Mouse (Mus musculus): ENCODE results near the gene Gtpbp6.
A peak's percentile ranks its signal among the peaks of the same experiment; 100 is the strongest.

The Gtpbp6 gene

GRCm38 (mm10) chr5:110104616-110105380 lies 3.2 kb downstream of the Gtpbp6 start:
- DNase-seq (ENCODE audit: low read depth, low spot score): peak; percentile 6

GRCm38 (mm10) chr5:110103901-110104615 lies 3.9 kb downstream of the Gtpbp6 start:
- Histone ChIP-seq H3K36me3 (ENCODE audit: control insufficient read depth, insufficient read depth, low read length, poor library complexity, severe bottlenecking) (peaks cover 7% of the 10 kb centered on the region), H3K27me3 (ENCODE audit: control insufficient read depth, insufficient read depth, low read length, poor library complexity, severe bottlenecking) (no peaks in the 10 kb centered on the region)
- DNase-seq (ENCODE audit: low read depth, low spot score): peak; percentile 5

More at GRCm38 (mm10) chr5:110104616-110105380, 3.2 kb downstream of the Gtpbp6 start:
- Histone ChIP-seq H3K36me3 (ENCODE audit: control insufficient read depth, insufficient read depth, low read length, poor library complexity, severe bottlenecking) (peaks cover 7% of the 10 kb centered on the region), H3K27me3 (ENCODE audit: control insufficient read depth, insufficient read depth, low read length, poor library complexity, severe bottlenecking) (no peaks in the 10 kb centered on the region)

- peak; percentile 8 for DNase-seq (ENCODE audit: low read depth, low spot score)
- Histone ChIP-seq H3K36me3 (ENCODE audit: control insufficient read depth, insufficient read depth, low read length, poor library complexity, severe bottlenecking) (peaks cover 7% of the 10 kb centered on the region), H3K27me3 (ENCODE audit: control insufficient read depth, insufficient read depth, low read length, poor library complexity, severe bottlenecking) (no peaks in the 10 kb centered on the region)
Measured at GRCm38 (mm10) chr5:110102853-110103625, 5.0 kb downstream of the Gtpbp6 start.

GRCm38 (mm10) chr5:110102429-110102828 lies 5.6 kb downstream of the Gtpbp6 start:
- H3K27me3 ChIP-seq (ENCODE audit: control insufficient read depth, insufficient read depth, low read length, poor library complexity, severe bottlenecking): no peaks in the 10 kb centered on the region
- peaks cover 7% of the 10 kb centered on the region for H3K36me3 ChIP-seq (ENCODE audit: control insufficient read depth, insufficient read depth, low read length, poor library complexity, severe bottlenecking)
- DNase-seq (ENCODE audit: low read depth, low spot score): no peak

- H3K27me3 ChIP-seq (ENCODE audit: control insufficient read depth, insufficient read depth, low read length, poor library complexity, severe bottlenecking): no peaks in the 10 kb centered on the region
- H3K36me3 ChIP-seq (ENCODE audit: control insufficient read depth, insufficient read depth, low read length, poor library complexity, severe bottlenecking): peaks cover 7% of the 10 kb centered on the region
- peak; percentile 81 for DNase-seq (ENCODE audit: low read depth, low spot score)
Measured at GRCm38 (mm10) chr5:110101716-110102347, 6.2 kb downstream of the Gtpbp6 start.

GRCm38 (mm10) chr5:110100921-110101631 lies 6.9 kb downstream of the Gtpbp6 start:
- no peaks in the 10 kb centered on the region for H3K27me3 ChIP-seq (ENCODE audit: control insufficient read depth, insufficient read depth, low read length, poor library complexity, severe bottlenecking)
- peaks cover 7% of the 10 kb centered on the region for H3K36me3 ChIP-seq (ENCODE audit: control insufficient read depth, insufficient read depth, low read length, poor library complexity, severe bottlenecking)
- peak; percentile 79 for DNase-seq (ENCODE audit: low read depth, low spot score)

GRCm38 (mm10) chr5:110099656-110100580 lies 8.1 kb downstream of the Gtpbp6 start, which contains the start of gene Plcxd1:
Gene Plcxd1 (plus strand): TSS chr5:110099969.
- H3K36me3 ChIP-seq (ENCODE audit: control insufficient read depth, insufficient read depth, low read length, poor library complexity, severe bottlenecking): peaks cover 5% of the 10 kb centered on the region; the same call in 1 of the 2 replicates
- peak; percentile 31 for DNase-seq (ENCODE audit: low read depth, low spot score)
- H3K27me3 ChIP-seq (ENCODE audit: control insufficient read depth, insufficient read depth, low read length, poor library complexity, severe bottlenecking): no peaks in the 10 kb centered on the region

- Histone ChIP-seq H3K27me3 (ENCODE audit: control insufficient read depth, insufficient read depth, low read length, poor library complexity, severe bottlenecking) (no peaks in the 10 kb centered on the region), H3K36me3 (ENCODE audit: control insufficient read depth, insufficient read depth, low read length, poor library complexity, severe bottlenecking) (no peaks in the 10 kb centered on the region; the same call in 1 of the 2 replicates)
- DNase-seq (ENCODE audit: low read depth, low spot score): no peak
Measured at GRCm38 (mm10) chr5:110098991-110099477, 9.0 kb downstream of the Gtpbp6 start.

- DNase-seq (ENCODE audit: low read depth, low spot score): no peak
- H3K27me3 ChIP-seq (ENCODE audit: control insufficient read depth, insufficient read depth, low read length, poor library complexity, severe bottlenecking): no peaks in the 10 kb centered on the region
Measured at GRCm38 (mm10) chr5:110094847-110095213, 13.2 kb downstream of the Gtpbp6 start.

GRCm38 (mm10) chr5:110094030-110094846 lies 13.8 kb downstream of the Gtpbp6 start, which contains the start of gene Gm35315:
Gene Gm35315 (minus strand): TSS chr5:110094420.
- peak; percentile 92 for DNase-seq (ENCODE audit: low read depth, low spot score)
- Histone ChIP-seq H3K27me3 (ENCODE audit: control insufficient read depth, insufficient read depth, low read length, poor library complexity, severe bottlenecking) (no peaks in the 10 kb centered on the region), H3K36me3 (ENCODE audit: control insufficient read depth, insufficient read depth, low read length, poor library complexity, severe bottlenecking) (no peaks in the 10 kb centered on the region)

More at GRCm38 (mm10) chr5:110094847-110095213, 13.2 kb downstream of the Gtpbp6 start:
- no peaks in the 10 kb centered on the region for H3K36me3 ChIP-seq (ENCODE audit: control insufficient read depth, insufficient read depth, low read length, poor library complexity, severe bottlenecking)

- Histone ChIP-seq H3K27me3 (ENCODE audit: control insufficient read depth, insufficient read depth, low read length, poor library complexity, severe bottlenecking) (no peaks in the 10 kb centered on the region), H3K36me3 (ENCODE audit: control insufficient read depth, insufficient read depth, low read length, poor library complexity, severe bottlenecking) (no peaks in the 10 kb centered on the region)
- DNase-seq (ENCODE audit: low read depth, low spot score): no peak
Measured at GRCm38 (mm10) chr5:110091546-110091945, 16.5 kb downstream of the Gtpbp6 start.

- H3K27me3 ChIP-seq (ENCODE audit: control insufficient read depth, insufficient read depth, low read length, poor library complexity, severe bottlenecking): no peaks in the 10 kb centered on the region
Measured at GRCm38 (mm10) chr5:110086161-110086866, 21.7 kb downstream of the Gtpbp6 start.

More at GRCm38 (mm10) chr5:110086161-110086866, 21.7 kb downstream of the Gtpbp6 start:
- H3K36me3 ChIP-seq (ENCODE audit: control insufficient read depth, insufficient read depth, low read length, poor library complexity, severe bottlenecking): no peaks in the 10 kb centered on the region
- DNase-seq (ENCODE audit: low read depth, low spot score): no peak

Data from splenic B cell, adult 2 months (primary cell).